Mouse (Mus musculus) G1E (cell line): ENCODE measurements around the gene Kcnn4.

Source experiments
- CTCF ChIP-seq: IDR thresholded peaks from 2 replicates; pipeline ENCODE4 v1.5.1; 2012; ENCODE audit warnings: low read depth, low read length, inconsistent platforms, mixed read lengths
- GATA1 ChIP-seq: IDR thresholded peaks from 2 replicates; pipeline ENCODE4 v1.6.1; 2012; ENCODE audit warnings: borderline replicate concordance, low read length, inconsistent platforms, mixed read lengths
- POLR2AphosphoS5 ChIP-seq: IDR thresholded peaks from 2 replicates; pipeline ENCODE4 v1.6.1; 2012; ENCODE audit warnings: low read depth, low read length, inconsistent platforms; ENCODE audit not compliant: insufficient replicate concordance
- TAL1 ChIP-seq: conservative IDR thresholded peaks from 2 replicates; pipeline ENCODE4 v1.6.1; 2012; ENCODE audit warnings: low read depth, low read length, inconsistent platforms, mixed read lengths

DNA sequence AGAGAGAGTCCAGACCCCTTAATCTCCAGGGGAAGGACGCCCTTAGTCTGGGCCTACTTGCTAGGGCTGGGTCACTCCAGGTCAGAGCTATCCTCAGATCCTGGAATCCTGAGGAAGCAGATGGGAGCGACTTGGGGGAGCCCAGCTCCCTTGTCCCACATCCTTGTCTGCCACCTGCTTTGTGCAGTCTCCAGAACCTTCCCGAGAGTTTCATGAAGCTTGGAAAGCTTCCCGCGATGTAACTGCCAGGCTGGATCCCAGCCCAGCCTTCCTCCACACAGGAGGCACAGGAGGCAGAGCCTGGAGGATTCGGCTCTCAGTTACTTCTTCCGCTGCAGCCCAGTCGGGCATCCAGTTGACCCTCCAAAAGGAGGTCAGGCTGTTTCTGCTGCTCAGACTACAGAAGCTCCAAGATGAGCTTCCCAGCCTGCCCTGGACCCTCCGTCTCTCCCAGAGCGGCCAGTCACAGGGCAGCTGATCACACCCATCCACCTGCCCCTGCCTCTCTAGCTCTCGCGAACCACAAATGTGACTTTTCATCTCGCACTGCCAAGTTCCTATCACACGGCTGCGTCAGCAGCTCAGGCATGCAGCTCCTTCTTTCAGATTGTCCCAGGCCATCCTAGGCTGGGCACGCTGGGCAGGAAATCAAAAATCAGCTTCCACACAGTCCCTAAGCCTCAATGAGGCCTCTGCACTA, 59.5 kb downstream of the Kcnn4 start:
- TF ChIP-seq CTCF, result no peak
- no peak for TF ChIP-seq GATA1
- TF ChIP-seq POLR2AphosphoS5, result no peak
- no peak for TF ChIP-seq TAL1
